Comparison of ENCODE assay signal across 8 mouse cellular contexts in genomic region chr15:79029519-79030241, GRCm38 (mm10). TPM values are rescaled to one million over a fixed set of nuclear protein-coding genes. Genes with fewer than 3 reads are reported as not detected.
DNase-seq lines count a peak whose midpoint lies in the region; ATAC-seq and TF ChIP-seq lines count a peak whose summit lies in the region.

No protein-coding gene starts in this region.

- H3K4me2 ChIP-seq in limb, embryonic 12.5 days = peak overlapping the region; percentile 73

- H3K36me3 ChIP-seq in forebrain, embryonic 10.5 days (replicated peaks) = no peaks in the 10 kb centered on the region; the same call in 1 of the 2 replicates
- H3K36me3 ChIP-seq in limb, embryonic 12.5 days = peaks cover 14% of the 10 kb centered on the region
- H3K36me3 ChIP-seq in small intestine, adult 2 months (ENCODE audit: control insufficient read depth, insufficient read depth, low read length) = no peaks in the 10 kb centered on the region

- H3K9me3 ChIP-seq in forebrain, embryonic 10.5 days = no peaks in the 10 kb centered on the region
- H3K9me3 ChIP-seq in limb, embryonic 12.5 days = no peaks in the 10 kb centered on the region

- peaks cover 71% of the 10 kb centered on the region for H3K4me1 ChIP-seq in forebrain, embryonic 10.5 days
- peaks cover 37% of the 10 kb centered on the region for H3K4me1 ChIP-seq in limb, embryonic 12.5 days (replicated peaks)
- H3K4me1 ChIP-seq in small intestine, adult 2 months (ENCODE audit: control insufficient read depth, insufficient read depth, insufficient read length, low read length) = peaks cover 12% of the 10 kb centered on the region

- TF ChIP-seq CTCF in small intestine, adult 2 months (IDR thresholded peaks at IDR 0.05; ENCODE audit: extremely low read depth, insufficient read length, insufficient replicate concordance, low read depth, low read length) = no peak

- H3K9ac ChIP-seq in limb, embryonic 12.5 days (replicated peaks) = peak overlapping the region; percentile 100

- no peak for TF ChIP-seq POLR2A in small intestine, adult 2 months (IDR thresholded peaks at IDR 0.05; ENCODE audit: low read depth, low read length)

- no peak for ATAC-seq in limb, embryonic 12.5 days (ENCODE audit: insufficient number of reproducible peaks, insufficient read depth, low FRiP score, low TSS enrichment, low read depth)

- H3K4me3 ChIP-seq in forebrain, embryonic 10.5 days = peak overlapping the region; percentile 73
- H3K4me3 ChIP-seq in limb, embryonic 12.5 days (replicated peaks) = peak overlapping the region; percentile 79
- H3K4me3 ChIP-seq in small intestine, adult 2 months (ENCODE audit: low read depth, low read length) = peak overlapping the region; percentile 62

- peaks cover 29% of the 10 kb centered on the region for H3K27me3 ChIP-seq in forebrain, embryonic 10.5 days (ENCODE audit: poor library complexity, severe bottlenecking)
- no peaks in the 10 kb centered on the region for H3K27me3 ChIP-seq in limb, embryonic 12.5 days
- H3K27me3 ChIP-seq in small intestine, adult 2 months (ENCODE audit: control insufficient read depth, insufficient read depth, low read length) = no peaks in the 10 kb centered on the region

- DNase-seq in cerebellum, postnatal 10 days = peak; percentile 61 to 62
- no peak for DNase-seq in cerebellum, adult 9-11 months
- peak; percentile 63 for DNase-seq in 3T3-L1 (ENCODE audit: low read depth, low spot score)
- peak; percentile 33 for DNase-seq in forebrain, embryonic 10.5 days (ENCODE audit: extremely low spot score, low spot score)
- no peak for DNase-seq in layer of hippocampus, adult 9-11 months
- DNase-seq in left cerebral cortex, adult 8-10 months (ENCODE audit: low spot score in 2 of 2) = no peak

- WGBS in forebrain, embryonic 10.5 days = 19% methylated on average over 11 of the region's 11 CpGs
- WGBS in limb, embryonic 12.5 days = 10% methylated on average over 11 of the region's 11 CpGs
- WGBS in small intestine, adult 2 months = 2% methylated on average over 11 of the region's 11 CpGs

- peak overlapping the region; percentile 99 for H3K27ac ChIP-seq in forebrain, embryonic 10.5 days
- H3K27ac ChIP-seq in limb, embryonic 12.5 days = peak overlapping the region; percentile 75
- peak overlapping the region; percentile 92 for H3K27ac ChIP-seq in small intestine, adult 2 months (ENCODE audit: insufficient read depth, low read depth, low read length)

RNA-seq across cellular contexts. Expression of gene H1f0, which starts 1.4 kb away (rescaled TPM):
- polyA plus RNA-seq in forebrain, embryonic 10.5 days (2016; fragmentation: Nextera tagmentation; extraction: Ambion mirVana) = 427 and 444 TPM in 2 replicates
- 677 and 728 TPM in 2 replicates for polyA plus RNA-seq in limb, embryonic 12.5 days (2016; fragmentation: Nextera tagmentation; extraction: Ambion mirVana)
- polyA plus RNA-seq in small intestine, adult 2 months (2012; rRNA removed) = 120 and 218 TPM in 2 replicates
- 10 to 100 TPM; 84.9 to 94.2 (median 89.5) TPM for total RNA-seq in left cerebral cortex, adult 8-10 months (2022)

RNA-seq across cellular contexts. Expression of gene Galr3, which starts 12.0 kb away (rescaled TPM):
- not detected in 2 replicates for polyA plus RNA-seq in forebrain, embryonic 10.5 days (2016; fragmentation: Nextera tagmentation; extraction: Ambion mirVana)
- polyA plus RNA-seq in limb, embryonic 12.5 days (2016; fragmentation: Nextera tagmentation; extraction: Ambion mirVana) = 0.18 TPM in 1 of 2 replicates, not detected in the other
- 2.2 and 8.0 TPM in 2 replicates for polyA plus RNA-seq in small intestine, adult 2 months (2012; rRNA removed)
- under 1 TPM in 3 of 4 experiments, not detected in 1; 0.30 to 0.72 (median 0.37) TPM for total RNA-seq in left cerebral cortex, adult 8-10 months (2022)

RNA-seq across cellular contexts. Expression of gene Ankrd54, which starts 33.0 kb away (rescaled TPM):
- 56.0 and 60.5 TPM in 2 replicates for polyA plus RNA-seq in forebrain, embryonic 10.5 days (2016; fragmentation: Nextera tagmentation; extraction: Ambion mirVana)
- 63.7 and 67.1 TPM in 2 replicates for polyA plus RNA-seq in limb, embryonic 12.5 days (2016; fragmentation: Nextera tagmentation; extraction: Ambion mirVana)
- polyA plus RNA-seq in small intestine, adult 2 months (2012; rRNA removed) = 70.4 and 92.7 TPM in 2 replicates
- 10 to 100 TPM; 16.5 to 20.1 (median 18.4) TPM for total RNA-seq in left cerebral cortex, adult 8-10 months (2022)

RNA-seq across cellular contexts. Expression of gene Eif3l, which starts 45.3 kb away (rescaled TPM):
- 283 and 289 TPM in 2 replicates for polyA plus RNA-seq in forebrain, embryonic 10.5 days (2016; fragmentation: Nextera tagmentation; extraction: Ambion mirVana)
- polyA plus RNA-seq in limb, embryonic 12.5 days (2016; fragmentation: Nextera tagmentation; extraction: Ambion mirVana) = 232 and 241 TPM in 2 replicates
- polyA plus RNA-seq in small intestine, adult 2 months (2012; rRNA removed) = 52.5 and 88.3 TPM in 2 replicates
- 10 to 100 TPM; 73.8 to 77.0 (median 75.3) TPM for total RNA-seq in left cerebral cortex, adult 8-10 months (2022)

Comparison
In these comparisons a context has a peak if more than half of its experiments do, and no peak if none do; other contexts are left out.
1. DNase-seq: peak in cerebellum, postnatal 10 days (2 of 2), 3T3-L1 (single experiment) and forebrain, embryonic 10.5 days (single experiment); none in cerebellum, adult 9-11 months (single experiment), layer of hippocampus, adult 9-11 months (single experiment) and left cerebral cortex, adult 8-10 months (0 of 2).
2. Peak in every context shown above with its lines, with median percentiles within 50 percentile points of each other: H3K27ac ChIP-seq and H3K4me3 ChIP-seq.